Mouse (Mus musculus): ENCODE data around the gene Wdr47.

DNA sequence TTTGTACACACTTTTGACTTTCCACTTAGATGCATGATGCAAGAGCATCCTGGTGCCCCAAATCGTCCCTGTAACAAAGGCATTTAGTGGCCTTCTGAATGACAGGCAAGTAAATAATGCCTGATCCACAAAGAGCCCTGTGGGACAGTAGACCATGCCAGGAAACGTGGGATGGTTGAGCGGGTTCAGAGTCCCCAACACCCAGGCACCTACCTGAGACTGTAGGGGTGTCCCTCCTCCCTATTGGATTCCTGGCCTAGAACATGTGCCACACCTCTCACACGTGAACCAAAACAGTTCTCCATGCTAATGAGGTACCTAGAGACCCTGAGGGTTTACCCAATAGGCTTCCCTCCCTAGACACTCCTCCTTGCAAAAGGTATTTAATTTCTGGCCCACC is 89.9 kb downstream of the Wdr47 start:
- TF ChIP-seq GATA1 (IDR thresholded peaks at IDR 0.05; ENCODE audit: low read length): no peak
- TF ChIP-seq TAL1 (IDR thresholded peaks at IDR 0.05; ENCODE audit: low read length): no peak

Measured in erythroblast, embryonic 14.5 days (primary cell).